Mouse (Mus musculus) urinary bladder, postnatal 10 days (tissue): ENCODE measurements at regions not wholly inside any gene's neighbourhood (a gene's known extent, or its start where the extent isn't known, plus 50 kb on each side); places are given as distances from the start of the nearest gene placed in this dataset.

ENCODE experiments used
- DNase-seq: peaks from one replicate; pipeline ENCODE4 v3.0.0; 2022; ENCODE audit warnings: low spot score

GRCm38 (mm10) chr6:91573487-91573886, 57.8 kb downstream of the Lsm3 start:
- DNase-seq = no peak

GRCm38 (mm10) chr6:91574414-91574813, 58.7 kb downstream of the Lsm3 start:
- DNase-seq = no peak

- peak; percentile 29 for DNase-seq
Observed at GRCm38 (mm10) chr6:91575662-91576364, 60.1 kb downstream of the Lsm3 start.

GRCm38 (mm10) chr6:91576906-91577305, 61.2 kb downstream of the Lsm3 start:
- DNase-seq = no peak

- DNase-seq = no peak
Observed at GRCm38 (mm10) chr6:91579666-91580065, 63.9 kb downstream of the Lsm3 start.

GRCm38 (mm10) chr6:91580607-91581006, 64.9 kb downstream of the Lsm3 start:
- no peak for DNase-seq

GRCm38 (mm10) chr6:91582338-91582737, 66.6 kb downstream of the Lsm3 start:
- no peak for DNase-seq

- DNase-seq = no peak
Observed at GRCm38 (mm10) chr6:91583346-91583745, 67.6 kb downstream of the Lsm3 start.

GRCm38 (mm10) chr6:91585543-91585942, 69.8 kb downstream of the Lsm3 start:
- DNase-seq = no peak

- no peak for DNase-seq
Observed at GRCm38 (mm10) chr6:91589181-91589580, 73.5 kb downstream of the Lsm3 start.

- DNase-seq = no peak
Observed at GRCm38 (mm10) chr6:91590395-91590794, 74.7 kb downstream of the Lsm3 start.

GRCm38 (mm10) chr6:91590806-91591571, 75.3 kb downstream of the Lsm3 start:
- no peak for DNase-seq

- DNase-seq = no peak
Observed at GRCm38 (mm10) chr6:91592651-91593050, 76.9 kb downstream of the Lsm3 start.

GRCm38 (mm10) chr6:91598942-91599341, 83.2 kb downstream of the Lsm3 start:
- peak; percentile 51 for DNase-seq

- DNase-seq = no peak
Observed at GRCm38 (mm10) chr6:91600116-91600515, 83.7 kb upstream of the Slc6a6 start.

GRCm38 (mm10) chr6:91606634-91607215, 77.1 kb upstream of the Slc6a6 start:
- DNase-seq = no peak

GRCm38 (mm10) chr6:91607613-91608272, 76.1 kb upstream of the Slc6a6 start:
- DNase-seq = no peak

GRCm38 (mm10) chr6:91609671-91610070, 74.2 kb upstream of the Slc6a6 start:
- no peak for DNase-seq

GRCm38 (mm10) chr6:91615022-91615421, 68.8 kb upstream of the Slc6a6 start:
- no peak for DNase-seq

- DNase-seq = no peak
Observed at GRCm38 (mm10) chr6:91616541-91616940, 67.3 kb upstream of the Slc6a6 start.

GRCm38 (mm10) chr6:91617031-91617596, 66.7 kb upstream of the Slc6a6 start:
- no peak for DNase-seq

- no peak for DNase-seq
Observed at GRCm38 (mm10) chr6:91617685-91618084, 66.2 kb upstream of the Slc6a6 start.
